Mouse (Mus musculus) mouse trophoblast stem cell (cell line): ENCODE data around the gene Zic4.

Experiments
- in situ Hi-C, 2 experiments: fragments of 300-500 bp; cut with MseI, MboI; formaldehyde crosslinking; loops; 2 replicates in 1 of 2; 3 replicates in 1 of 2; pipeline ENCODE4 v1.15.1; 2025

Gene Zic4

DNA sequence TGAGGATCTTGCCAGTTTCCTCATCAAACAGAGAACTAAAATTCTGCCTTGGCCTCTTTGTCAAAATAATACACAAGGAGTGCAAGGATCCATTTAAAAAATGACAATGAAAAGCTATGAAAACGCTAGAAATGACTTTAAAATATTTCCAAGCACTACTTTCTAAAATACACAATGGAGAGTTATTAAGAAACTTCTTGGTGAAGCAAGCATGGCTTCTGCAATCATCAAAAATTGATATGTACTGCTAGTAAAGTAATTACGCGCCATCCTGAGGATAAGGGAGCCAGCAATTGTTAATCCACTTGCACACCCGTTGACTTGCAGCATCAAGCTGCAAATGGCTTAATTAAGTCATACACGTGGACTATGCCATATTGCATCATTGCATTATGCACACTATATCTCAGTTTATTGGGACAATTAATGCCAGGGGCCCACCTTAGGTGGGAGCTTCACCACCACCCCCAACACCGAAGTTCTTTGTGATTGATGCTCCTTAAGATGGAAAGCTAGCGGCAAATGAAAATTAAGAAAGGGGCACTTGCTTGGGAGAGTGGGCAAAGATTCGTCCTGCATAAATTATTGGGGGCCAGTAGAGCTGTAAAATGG, 38.4 kb downstream of the Zic4 start:
- in situ Hi-C loops, result no loop called here

DNA sequence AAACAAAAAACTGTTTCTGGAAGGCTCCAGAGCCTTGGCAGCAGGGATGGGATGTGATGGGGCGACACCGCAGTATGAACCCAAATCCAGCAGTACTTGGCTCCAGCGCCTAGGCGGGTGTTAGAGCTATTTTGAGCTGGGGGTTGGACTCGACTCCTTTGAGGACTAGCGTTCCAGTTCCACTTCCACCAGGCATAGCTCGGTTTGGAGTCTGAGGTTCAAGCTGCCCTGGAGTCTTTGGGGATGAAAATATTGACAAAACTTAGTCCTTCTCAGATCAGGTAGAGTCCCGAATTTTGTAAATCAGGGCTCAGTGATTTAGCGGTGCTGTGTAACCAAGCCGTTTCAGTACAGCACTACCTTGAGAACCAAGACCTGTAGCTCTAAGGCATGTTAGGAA, 39.3 kb downstream of the Zic4 start:
- in situ Hi-C loops, result no loop called here

DNA sequence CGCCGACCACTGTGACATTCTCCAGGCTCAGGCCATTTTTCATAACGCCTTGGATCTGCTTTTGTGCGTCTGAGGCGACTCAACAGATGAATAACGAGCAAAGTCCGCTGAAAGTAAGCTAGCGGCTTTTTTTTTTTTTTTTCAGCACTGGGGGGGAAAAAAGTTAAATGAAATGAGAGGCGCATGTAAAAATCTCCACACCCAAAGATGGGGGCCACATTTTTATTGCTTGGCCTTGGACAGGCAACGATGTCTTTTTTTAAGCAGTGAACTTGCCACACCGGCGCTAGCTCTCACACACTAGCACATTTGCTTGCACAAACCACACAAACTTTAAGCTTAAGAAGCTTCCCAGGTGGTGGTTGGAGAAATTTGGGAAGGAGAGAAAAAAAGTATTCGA, 42.0 kb downstream of the Zic4 start:
- in situ Hi-C loops, result no loop called here

DNA sequence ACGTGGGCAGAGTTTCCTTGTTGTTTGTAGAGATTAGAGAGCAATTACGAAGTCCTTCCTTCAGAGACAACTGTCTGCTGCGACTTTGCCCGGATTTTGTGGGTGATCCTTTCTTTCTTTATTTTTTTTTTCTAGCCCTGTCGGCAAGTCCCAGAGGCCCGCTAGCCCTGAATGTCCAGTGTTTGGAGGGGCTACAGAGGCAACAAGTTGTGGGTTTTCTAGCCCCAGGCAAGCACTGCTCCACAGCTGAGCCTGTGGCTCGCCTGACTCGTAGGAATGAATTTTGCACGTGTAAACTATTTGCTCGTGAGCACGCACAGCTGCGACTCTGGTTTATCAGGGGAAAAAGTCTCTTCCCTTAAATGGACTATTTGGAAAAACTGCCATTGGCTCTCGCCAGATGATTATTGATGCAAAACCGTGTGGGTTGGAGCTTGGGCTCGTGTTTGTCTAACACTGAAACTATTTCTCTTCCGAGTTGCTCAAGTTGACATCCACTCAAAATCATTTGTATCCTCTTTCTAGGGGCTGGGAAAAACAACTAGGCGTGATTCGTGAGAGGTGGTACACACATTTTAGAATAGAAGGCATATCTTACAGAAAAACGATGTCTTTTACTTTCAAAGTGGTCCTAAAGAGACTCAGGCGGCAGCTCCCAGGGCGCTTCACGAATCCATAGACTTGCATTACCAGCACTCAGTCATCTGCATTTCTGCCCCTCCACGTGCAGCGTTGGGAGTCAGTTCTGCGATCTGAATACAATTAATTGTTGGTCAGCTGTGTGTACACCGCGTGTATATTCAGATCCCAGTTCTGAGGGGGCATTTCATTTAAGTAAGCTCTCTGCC, 42.9 kb downstream of the Zic4 start:
- in situ Hi-C loops, result no loop called here

DNA sequence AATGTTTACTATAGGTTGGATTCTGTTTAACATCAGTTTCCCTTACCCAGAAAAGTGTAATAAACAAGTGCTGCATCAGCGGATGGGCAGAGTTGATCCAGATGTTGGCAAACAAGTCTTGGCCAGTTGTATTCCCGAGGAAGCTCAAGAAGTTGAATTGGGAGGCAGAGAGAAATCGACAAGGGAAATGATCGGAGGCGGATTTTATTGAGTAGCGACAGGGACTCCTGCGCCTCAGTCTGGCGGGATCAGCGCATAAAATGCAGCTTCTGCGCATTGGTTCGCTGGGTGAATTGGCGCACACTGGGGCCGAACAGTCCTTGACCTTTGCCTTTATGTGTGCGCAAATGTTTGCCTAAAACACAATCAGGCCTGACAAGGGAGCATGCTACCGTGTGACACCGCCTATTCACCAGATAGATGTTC, 43.6 kb downstream of the Zic4 start:
- in situ Hi-C loops, result no loop called here

DNA sequence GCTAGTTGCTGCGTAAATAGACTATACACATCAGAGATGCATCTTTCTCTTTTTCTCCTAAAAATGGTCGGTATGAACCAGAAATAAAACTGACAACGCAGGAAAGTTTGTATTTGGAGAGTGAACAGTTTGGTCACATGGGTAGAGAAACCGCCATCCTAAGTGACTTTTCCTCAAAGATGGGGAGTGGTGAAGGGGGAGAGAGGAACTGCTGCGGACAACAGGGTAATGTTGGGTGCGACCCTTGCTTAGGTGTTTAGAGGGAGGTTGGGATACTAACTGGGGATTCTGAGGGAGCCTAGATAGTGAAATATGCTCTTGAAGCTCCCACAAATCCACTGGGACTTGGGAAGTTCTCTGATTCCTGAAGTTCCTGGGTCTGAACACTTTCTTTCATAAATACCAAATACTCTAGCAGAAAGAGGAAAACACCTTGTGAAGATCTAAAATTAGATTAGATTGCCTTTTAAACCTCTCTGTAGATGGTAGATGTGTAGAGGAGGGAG, 44.1 kb downstream of the Zic4 start:
- in situ Hi-C loops, result no loop called here

DNA sequence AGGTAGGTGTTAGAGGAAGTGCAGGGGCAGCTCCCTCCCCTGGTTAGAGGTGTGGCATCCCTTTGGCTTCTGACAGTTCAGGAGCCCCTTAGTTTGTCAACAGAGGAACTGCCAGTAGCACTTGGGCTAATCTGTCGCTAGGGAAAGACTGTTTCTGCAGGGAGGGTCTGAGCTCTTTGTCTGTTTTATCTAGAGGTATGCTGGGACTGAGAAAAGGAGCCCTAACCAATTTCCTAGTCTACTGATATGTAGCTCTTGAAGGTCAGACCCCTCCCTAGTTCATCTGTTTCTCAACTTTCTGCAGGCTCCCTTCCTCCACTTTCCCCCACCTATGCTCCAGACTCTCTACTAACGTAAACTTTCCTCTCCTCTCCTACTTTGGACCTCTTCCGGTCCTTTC, 47.6 kb downstream of the Zic4 start:
- in situ Hi-C loops, result no loop called here

DNA sequence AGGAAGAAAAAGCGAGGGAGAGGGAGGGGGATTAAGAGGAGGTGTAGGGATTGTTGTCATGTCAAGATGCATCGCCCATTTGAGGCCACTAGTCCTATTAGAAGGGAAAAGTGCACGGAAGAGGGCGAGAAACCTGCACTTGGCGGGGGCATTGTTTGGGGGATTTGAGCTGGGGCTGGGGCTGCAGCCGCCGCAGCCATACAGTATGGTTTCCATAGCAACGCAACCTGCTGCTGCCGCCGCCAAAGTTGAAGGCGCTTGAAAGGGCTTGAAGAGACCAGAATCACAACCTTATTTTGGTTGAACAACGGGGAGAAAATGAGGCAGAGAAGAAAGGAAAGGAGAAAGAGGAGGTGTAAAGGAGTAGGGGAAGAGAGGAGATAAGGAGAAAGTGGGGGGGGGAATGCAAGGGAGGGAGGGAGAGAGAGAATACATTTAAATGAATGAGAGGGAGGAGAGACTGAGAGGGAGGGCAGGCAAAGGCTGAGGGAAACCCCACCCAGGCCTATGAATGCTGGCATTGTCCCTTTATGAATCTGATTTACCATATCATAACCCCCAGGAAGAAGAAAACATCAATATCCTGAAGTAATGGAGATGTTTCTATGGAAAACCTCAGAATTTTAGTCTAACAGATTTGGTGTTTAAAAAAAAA, 51.9 kb downstream of the Zic4 start:
- in situ Hi-C loops, result no loop called here

DNA sequence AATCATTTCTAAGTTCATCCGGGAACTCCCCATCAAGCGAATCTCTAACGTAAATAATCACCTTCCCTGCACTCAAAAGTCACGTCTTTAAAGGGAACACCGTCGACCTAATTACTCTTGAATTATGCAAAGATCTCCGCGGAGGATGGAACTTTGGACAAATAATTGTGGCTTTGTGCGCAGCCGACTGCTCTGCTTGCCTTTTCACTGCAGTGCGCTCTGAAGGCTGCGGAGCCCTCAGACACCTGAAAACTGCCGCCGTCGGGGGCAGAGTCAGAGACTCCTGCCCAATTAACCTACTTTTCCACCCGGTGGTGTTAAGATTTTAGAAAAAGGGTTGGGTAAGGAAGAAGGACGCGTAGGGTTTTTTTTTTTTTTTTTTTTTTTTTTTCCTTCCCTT, 58.2 kb downstream of the Zic4 start:
- in situ Hi-C loops, result no loop called here
